Mouse (Mus musculus) neural tube, embryonic 14.5 days (tissue): ENCODE measurements around the gene Psmg1. TPM values are rescaled to one million over a fixed set of nuclear protein-coding genes. Genes with fewer than 3 reads are reported as not detected.
"Not testable (repeated sequence)": the region's sequence is repeated elsewhere in the genome, so short reads cannot be mapped to it uniquely, and the experiment has no call there.

Source experiments
- ATAC-seq: fragments of 200-750 bp; cut with Nextera tagmentation; 2 replicates; pipeline ENCODE4 v1.8.0; 2017; ENCODE audit warnings: low read depth, mild to moderate bottlenecking, moderate TSS enrichment, moderate library complexity
- H3K27ac ChIP-seq: fragments of 300-500 bp; sonication (generic); 2 replicates; pipeline ENCODE4 v1.5.1; 2014; ENCODE audit warnings: low read depth, mild to moderate bottlenecking, control low read depth, low read length, moderate library complexity, mixed read lengths
- H3K27me3 ChIP-seq: fragments of 300-500 bp; sonication (generic); 2 replicates; pipeline ENCODE4 v1.6.1; 2014; ENCODE audit warnings: low read length; ENCODE audit not compliant: control insufficient read depth, insufficient read depth
- H3K36me3 ChIP-seq: fragments of 300-500 bp; sonication (generic); 2 replicates; pipeline ENCODE4 v1.6.1; 2014; ENCODE audit warnings: low read length, mixed read lengths; ENCODE audit not compliant: control insufficient read depth, insufficient read depth
- H3K4me1 ChIP-seq: fragments of 300-500 bp; sonication (generic); 2 replicates; pipeline ENCODE4 v1.6.1; 2014; ENCODE audit warnings: low read length; ENCODE audit not compliant: control insufficient read depth, insufficient read depth
- H3K4me2 ChIP-seq: fragments of 300-500 bp; sonication (generic); 2 replicates; pipeline ENCODE4 v1.6.1; 2014; ENCODE audit warnings: mild to moderate bottlenecking, low read depth, low read length, control low read depth
- H3K4me3 ChIP-seq: fragments of 300-500 bp; sonication (generic); 2 replicates; pipeline ENCODE4 v1.5.1; 2014; ENCODE audit warnings: low read depth, low read length, control low read depth, mixed read lengths
- H3K9ac ChIP-seq: fragments of 300-500 bp; sonication (generic); replicated peaks from 2 replicates; pipeline ENCODE4 v1.6.1; 2014; ENCODE audit warnings: low read depth, mild to moderate bottlenecking, control low read depth, low read length, mixed read lengths
- H3K9me3 ChIP-seq: fragments of 300-500 bp; sonication (generic); 2 replicates; pipeline ENCODE4 v1.6.1; 2016; ENCODE audit warnings: low read length; ENCODE audit not compliant: control insufficient read depth
- WGBS: fragments of 180-500 bp; shearing (Covaris S2); extraction: QIAGEN DNeasy Blood & Tissue Kit; methylation state at CpG from one replicate; pipeline ENCODE4 v1.1.7; 2014; 5-methylcytosine and 5-hydroxymethylcytosine counted together
- polyA plus RNA-seq: library from polyadenylated mRNA; unstranded; fragments of >200 nt; fragmentation: Nextera tagmentation; extraction: Ambion mirVana; gene quantifications from 2 replicates; pipeline ENCODE4 v1.2.1, GENCODE M21; 2014

Psmg1 gene
- polyA plus RNA-seq, 1 experiment from 2014 or later = 64.6 TPM

GRCm38 (mm10) chr16:95967455-95967854 is 23.3 kb downstream of the Psmg1 start:
- 91% methylated on average over 11 of the region's 11 CpGs for WGBS
- Histone ChIP-seq H3K4me2 (no peak overlapping the region), H3K4me3 (no peak overlapping the region), H3K27ac (no peak overlapping the region), H3K9me3 (no peaks in the 10 kb centered on the region), H3K4me1 (no peaks in the 10 kb centered on the region), H3K9ac (no peak overlapping the region), H3K27me3 (no peaks in the 10 kb centered on the region), H3K36me3 (no peaks in the 10 kb centered on the region)
- ATAC-seq = no peak

- ATAC-seq = no peak
- Histone ChIP-seq H3K9me3 (no peaks in the 10 kb centered on the region), H3K27me3 (no peaks in the 10 kb centered on the region), H3K4me3 (no peak overlapping the region), H3K4me2 (no peak overlapping the region), H3K27ac (no peak overlapping the region), H3K36me3 (no peaks in the 10 kb centered on the region), H3K9ac (no peak overlapping the region), H3K4me1 (no peaks in the 10 kb centered on the region)
- 54% methylated on average over 11 of the region's 11 CpGs for WGBS
These were observed 26.2 kb downstream of the Psmg1 start for GRCm38 (mm10) chr16:95964427-95965023.

- 67% methylated on average over 1 of the region's 1 CpGs for WGBS
- not testable (repeated sequence) for H3K9ac ChIP-seq, H3K27me3 ChIP-seq, H3K4me3 ChIP-seq, H3K27ac ChIP-seq, H3K4me2 ChIP-seq, ATAC-seq, H3K9me3 ChIP-seq, H3K4me1 ChIP-seq, H3K36me3 ChIP-seq
These were observed 29.3 kb downstream of the Psmg1 start for GRCm38 (mm10) chr16:95961484-95961883.

GRCm38 (mm10) chr16:95960689-95961088 is 30.1 kb downstream of the Psmg1 start:
- not testable (repeated sequence) for H3K27me3 ChIP-seq, H3K4me3 ChIP-seq, H3K27ac ChIP-seq, H3K9me3 ChIP-seq, H3K9ac ChIP-seq, H3K36me3 ChIP-seq, H3K4me1 ChIP-seq, H3K4me2 ChIP-seq, ATAC-seq
- WGBS = 100% methylated on average over 2 of the region's 2 CpGs

GRCm38 (mm10) chr16:95958080-95958479 is 32.7 kb downstream of the Psmg1 start:
- no peak overlapping the region for H3K4me2 ChIP-seq
- H3K27ac ChIP-seq = no peak overlapping the region
- H3K4me1 ChIP-seq = no peaks in the 10 kb centered on the region
- ATAC-seq = no peak
- H3K27me3 ChIP-seq = no peaks in the 10 kb centered on the region
- WGBS = 79% methylated on average over 8 of the region's 8 CpGs
- H3K4me3 ChIP-seq = no peak overlapping the region
- H3K9me3 ChIP-seq = no peaks in the 10 kb centered on the region
- H3K9ac ChIP-seq = no peak overlapping the region
- H3K36me3 ChIP-seq = no peaks in the 10 kb centered on the region

- Histone ChIP-seq H3K27ac (no peak overlapping the region), H3K36me3 (no peaks in the 10 kb centered on the region), H3K27me3 (no peaks in the 10 kb centered on the region), H3K4me3 (no peak overlapping the region), H3K9ac (no peak overlapping the region), H3K4me2 (no peak overlapping the region), H3K9me3 (no peaks in the 10 kb centered on the region), H3K4me1 (no peaks in the 10 kb centered on the region)
- no peak for ATAC-seq
- 67% methylated on average over 5 of the region's 5 CpGs for WGBS
These were observed 34.1 kb downstream of the Psmg1 start for GRCm38 (mm10) chr16:95956618-95957017.

- H3K4me3 ChIP-seq = no peak overlapping the region
- no peak overlapping the region for H3K4me2 ChIP-seq
- 87% methylated on average over 5 of the region's 5 CpGs for WGBS
- H3K27me3 ChIP-seq = no peaks in the 10 kb centered on the region
- H3K9me3 ChIP-seq = no peaks in the 10 kb centered on the region
- no peaks in the 10 kb centered on the region for H3K4me1 ChIP-seq
- H3K9ac ChIP-seq = no peak overlapping the region
- H3K27ac ChIP-seq = no peak overlapping the region
- no peaks in the 10 kb centered on the region for H3K36me3 ChIP-seq
- ATAC-seq = no peak
These were observed 34.9 kb downstream of the Psmg1 start for GRCm38 (mm10) chr16:95955716-95956346.

- H3K4me3 ChIP-seq = no peak overlapping the region
- no peaks in the 10 kb centered on the region for H3K9me3 ChIP-seq
- no peak for ATAC-seq
- no peaks in the 10 kb centered on the region for H3K27me3 ChIP-seq
- H3K27ac ChIP-seq = no peak overlapping the region
- WGBS = 95% methylated on average over 3 of the region's 3 CpGs
- H3K9ac ChIP-seq = no peak overlapping the region
- H3K36me3 ChIP-seq = no peaks in the 10 kb centered on the region
- no peak overlapping the region for H3K4me2 ChIP-seq
- no peaks in the 10 kb centered on the region for H3K4me1 ChIP-seq
These were observed 36.4 kb downstream of the Psmg1 start for GRCm38 (mm10) chr16:95954341-95954740.

GRCm38 (mm10) chr16:95953159-95953650 is 37.6 kb downstream of the Psmg1 start:
- no peaks in the 10 kb centered on the region for H3K27me3 ChIP-seq

More at GRCm38 (mm10) chr16:95953159-95953650, 37.6 kb downstream of the Psmg1 start:
- H3K27ac ChIP-seq = no peak overlapping the region
- no peaks in the 10 kb centered on the region for H3K36me3 ChIP-seq
- no peak for ATAC-seq
- H3K9me3 ChIP-seq = no peaks in the 10 kb centered on the region
- H3K4me1 ChIP-seq = no peaks in the 10 kb centered on the region
- no peak overlapping the region for H3K9ac ChIP-seq
- no peak overlapping the region for H3K4me3 ChIP-seq
- no peak overlapping the region for H3K4me2 ChIP-seq
- WGBS = 92% methylated on average over 4 of the region's 4 CpGs
